Mouse (Mus musculus) adrenal gland, postnatal 25 days (tissue): Measurements from ENCODE around the gene Vps13a. TPM values are rescaled to one million over a fixed set of nuclear protein-coding genes. Genes with fewer than 3 reads are reported as not detected.
"Not testable (repeated sequence)": the region's sequence is repeated elsewhere in the genome, so short reads cannot be mapped to it uniquely, and the experiment has no call there.

Source experiments
- DNase-seq: peaks from one replicate; pipeline ENCODE4 v3.0.0; 2021; ENCODE audit warnings: mixed read lengths
- total RNA-seq: library from RNA; stranded (reverse); gene quantifications from 2 replicates; pipeline ENCODE4 v1.2.3, GENCODE M21; 2021

The Vps13a gene
- total RNA-seq, 1 experiment from 2014 or later: 42.0 TPM

DNA sequence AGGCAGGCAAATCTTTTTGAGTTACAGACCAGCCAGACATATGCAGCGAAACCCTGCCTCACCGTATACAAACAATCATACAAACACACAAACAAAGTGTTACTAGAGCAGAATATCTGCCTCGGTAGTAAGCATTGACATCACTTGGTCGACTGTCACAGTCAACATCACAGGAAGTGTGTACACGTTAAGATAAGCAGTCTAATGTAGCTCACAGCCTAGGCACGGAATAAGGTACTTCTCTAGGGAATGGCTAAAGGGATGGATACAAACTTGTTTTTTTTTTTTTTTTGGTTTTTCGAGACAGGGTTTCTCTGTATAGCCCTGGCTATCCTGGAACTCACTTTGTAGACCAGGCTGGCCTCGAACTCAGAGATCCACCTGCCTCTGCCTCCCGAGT, 23.3 kb downstream of the Vps13a start:
- DNase-seq: not testable (repeated sequence)

DNA sequence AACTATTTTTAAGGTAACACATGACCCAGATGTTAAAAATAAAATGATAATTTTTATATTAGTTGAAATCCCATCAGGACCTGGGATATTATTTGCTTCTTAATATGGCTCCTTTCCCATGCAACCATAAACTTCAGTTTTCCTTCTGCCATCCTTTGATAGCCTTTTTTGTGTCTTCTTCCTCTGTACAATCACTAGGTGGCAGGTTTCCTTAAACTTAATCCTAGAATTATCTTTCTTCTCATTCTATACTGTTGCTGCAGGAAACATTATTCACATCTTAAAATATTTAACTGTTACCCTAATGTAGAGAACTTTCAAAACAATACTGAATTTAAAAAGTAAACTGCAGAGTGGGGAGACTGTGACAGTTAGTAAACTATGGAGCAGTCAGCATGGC, 24.9 kb downstream of the Vps13a start:
- DNase-seq: no peak

DNA sequence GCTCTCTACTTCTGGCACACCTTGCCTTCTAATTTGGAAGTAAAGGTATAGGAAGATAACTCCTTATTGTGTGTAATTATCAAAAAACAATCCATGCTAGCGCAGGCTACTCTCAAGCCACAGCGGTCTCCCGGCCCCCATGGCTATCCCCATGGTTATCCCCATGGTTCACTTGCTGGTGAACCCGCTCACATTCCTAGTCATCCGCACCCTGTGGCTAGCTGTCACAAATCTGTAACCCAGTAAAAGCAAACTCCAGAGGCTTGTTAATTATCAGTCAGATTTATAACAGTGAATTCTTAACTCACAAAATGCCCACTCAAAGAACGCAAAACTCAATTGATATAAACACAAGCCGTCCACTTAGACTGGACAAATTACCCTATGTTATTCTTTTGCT, 25.5 kb downstream of the Vps13a start:
- DNase-seq: no peak

DNA sequence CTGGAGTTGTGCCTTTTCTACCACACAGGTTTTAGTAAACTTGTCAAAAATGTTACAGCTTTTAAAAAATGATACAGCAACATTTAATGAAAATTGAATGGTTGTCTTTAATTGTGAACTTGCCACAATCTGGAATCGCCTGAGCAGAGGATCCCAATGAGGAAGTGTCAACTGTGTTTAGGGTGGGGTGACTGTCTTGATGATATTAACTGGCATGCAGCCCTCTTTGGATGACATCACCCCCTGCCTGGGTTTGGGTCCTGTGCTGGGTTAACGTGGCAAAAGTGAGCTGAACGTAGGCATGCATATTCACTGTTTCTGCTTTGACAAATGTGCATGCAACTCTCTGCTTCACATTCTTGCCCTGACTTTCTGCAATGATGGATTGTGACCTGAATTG, 27.6 kb downstream of the Vps13a start:
- DNase-seq: no peak

DNA sequence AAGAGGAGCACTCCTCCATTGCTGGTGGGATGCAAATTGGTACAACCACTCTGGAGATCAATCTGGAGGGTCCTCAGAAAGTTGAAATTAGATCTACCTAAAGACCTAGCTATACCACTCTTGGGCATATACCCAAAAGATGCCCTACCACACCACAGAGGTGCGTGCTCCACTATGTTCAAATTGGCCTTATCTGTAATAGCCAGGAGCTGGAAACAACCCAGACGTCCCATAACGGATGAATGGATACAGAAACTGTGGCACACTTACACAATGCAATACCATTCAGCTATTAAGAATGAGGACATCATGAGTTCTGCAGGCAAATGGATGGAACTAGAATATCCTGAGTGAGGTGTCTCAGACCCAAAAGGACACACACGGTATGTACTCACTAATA, 43.9 kb downstream of the Vps13a start:
- no peak for DNase-seq

DNA sequence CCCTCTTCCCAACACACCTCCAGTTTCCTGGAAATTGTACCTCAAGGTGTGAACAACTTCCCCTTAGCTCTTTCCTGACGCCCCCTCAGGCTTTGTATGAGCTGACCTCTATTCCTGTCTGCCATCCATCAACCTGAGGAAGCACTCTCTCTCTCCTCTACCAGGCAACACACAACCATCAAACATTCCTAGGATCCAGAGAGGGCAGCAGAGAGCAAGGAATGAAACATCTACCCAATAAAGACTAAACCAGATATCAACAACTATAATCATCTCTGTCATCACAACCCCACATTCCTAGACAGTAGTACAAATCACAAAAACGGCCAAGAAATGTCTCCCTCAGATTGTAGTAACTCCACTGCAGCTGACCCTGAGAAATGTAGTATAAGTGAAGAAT, 52.0 kb downstream of the Vps13a start:
- DNase-seq: no peak

DNA sequence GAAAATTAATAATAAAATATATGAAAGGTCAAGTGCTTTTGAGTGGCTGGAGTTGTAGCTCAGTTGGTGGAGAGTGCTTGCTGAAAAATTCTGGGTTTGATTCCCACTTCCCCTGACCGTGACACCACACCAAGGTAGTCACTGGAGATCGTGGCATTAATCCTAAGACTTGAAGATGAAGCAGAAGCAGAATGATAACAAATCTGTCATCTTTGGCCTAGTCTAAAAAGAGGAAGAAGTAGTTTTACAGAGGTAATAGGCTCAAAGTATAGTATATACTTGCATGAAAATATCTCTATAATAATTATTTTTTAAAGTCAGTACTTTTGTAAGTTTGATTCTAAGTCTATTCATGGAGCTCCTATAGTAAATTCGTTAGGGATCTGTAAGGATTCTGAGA, 65.5 kb downstream of the Vps13a start:
- DNase-seq: no peak

DNA sequence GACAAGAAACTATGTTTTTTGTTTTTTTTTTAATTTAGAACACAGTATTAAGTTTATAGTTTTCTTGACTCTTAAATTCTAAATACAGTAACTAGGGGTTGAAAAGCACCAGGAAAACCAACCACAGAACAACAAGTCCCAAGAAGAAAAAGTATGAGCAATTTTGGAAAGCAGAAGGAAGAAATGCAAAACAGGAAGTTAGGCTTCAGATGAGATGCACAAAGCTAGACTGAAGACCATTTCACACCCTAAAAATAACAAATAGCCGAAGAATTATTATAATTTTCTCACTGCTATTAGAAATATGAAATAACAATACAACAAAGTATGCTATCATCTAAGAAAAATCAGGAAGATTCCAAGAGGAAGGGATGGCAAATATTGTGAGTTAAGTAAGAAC, 78.9 kb downstream of the Vps13a start:
- DNase-seq: no peak

DNA sequence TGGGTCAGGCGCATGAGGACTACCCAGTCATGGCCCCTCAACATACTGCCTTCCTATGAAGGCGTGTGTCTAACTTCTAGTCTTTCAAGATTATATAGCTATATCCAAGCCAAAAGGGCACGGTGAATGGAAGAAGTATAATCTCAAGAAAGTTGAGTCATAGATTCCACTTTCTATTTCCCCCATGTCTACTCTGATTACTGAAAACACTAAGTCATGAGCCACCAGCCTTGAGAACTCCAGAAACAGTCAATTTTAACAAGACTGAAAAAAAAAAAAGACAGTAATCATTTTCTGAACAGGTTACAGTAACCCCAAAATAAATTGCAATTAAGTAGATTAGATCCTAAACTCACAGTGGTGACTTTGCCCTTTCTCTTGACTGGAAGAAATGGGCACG, 95.8 kb downstream of the Vps13a start:
- no peak for DNase-seq

DNA sequence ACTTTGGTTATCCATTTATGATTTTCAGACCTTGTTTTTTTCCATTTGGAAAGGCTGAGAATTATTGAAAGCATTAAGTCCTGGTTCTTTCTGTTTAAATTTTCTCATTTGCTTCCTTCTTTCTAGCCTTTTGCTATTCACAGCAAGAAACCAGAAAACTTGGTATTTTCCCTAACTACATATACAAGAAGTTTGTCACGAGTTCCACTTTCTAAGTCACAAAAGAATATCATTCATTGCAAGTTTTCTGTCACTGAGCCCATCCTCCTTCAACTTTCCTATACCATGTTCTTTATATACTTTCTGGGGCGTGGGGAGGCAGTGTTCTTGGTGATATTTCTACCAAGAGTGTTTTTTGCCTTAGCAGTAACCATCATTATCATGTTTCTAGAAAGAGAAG, 96.5 kb downstream of the Vps13a start:
- no peak for DNase-seq

DNA sequence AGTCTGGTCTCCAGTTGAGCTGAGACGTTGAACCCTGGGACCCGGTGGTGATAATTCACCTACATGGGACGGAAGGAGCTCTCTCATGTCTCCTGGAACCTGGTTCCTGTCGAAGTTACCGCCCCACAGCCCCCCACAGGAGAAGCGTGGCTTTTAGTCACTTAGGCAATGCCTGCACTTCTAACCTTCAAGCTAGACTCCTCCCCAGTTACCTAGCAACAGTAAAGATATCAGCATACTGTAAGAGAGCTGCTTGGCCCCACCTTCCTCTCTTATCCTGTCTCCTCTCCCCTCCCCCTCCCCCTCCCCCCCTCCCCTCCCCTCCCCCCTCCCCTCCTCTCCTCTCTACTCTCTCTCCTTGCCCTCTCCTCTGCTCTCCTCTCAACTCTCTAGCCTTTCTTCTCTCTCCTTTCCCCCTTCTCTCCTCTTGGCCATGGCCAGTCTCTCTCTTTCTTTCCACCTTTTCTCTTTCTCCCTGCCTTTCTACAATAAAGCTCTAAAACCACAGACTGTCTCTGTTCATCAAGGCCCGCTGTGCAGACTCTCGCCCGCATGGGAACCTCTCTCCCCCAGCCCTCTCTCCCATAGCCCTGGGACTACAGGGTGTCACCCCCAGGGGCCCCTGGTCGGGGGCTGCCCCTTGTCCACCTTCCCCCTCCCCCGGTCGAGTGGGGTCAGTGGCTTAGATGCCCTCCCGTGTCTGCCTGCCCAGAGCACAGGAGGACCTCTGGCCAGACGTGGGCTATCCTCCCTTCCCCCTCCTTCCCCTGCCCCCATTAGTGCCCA, 154.9 kb downstream of the Vps13a start:
- DNase-seq: no peak

DNA sequence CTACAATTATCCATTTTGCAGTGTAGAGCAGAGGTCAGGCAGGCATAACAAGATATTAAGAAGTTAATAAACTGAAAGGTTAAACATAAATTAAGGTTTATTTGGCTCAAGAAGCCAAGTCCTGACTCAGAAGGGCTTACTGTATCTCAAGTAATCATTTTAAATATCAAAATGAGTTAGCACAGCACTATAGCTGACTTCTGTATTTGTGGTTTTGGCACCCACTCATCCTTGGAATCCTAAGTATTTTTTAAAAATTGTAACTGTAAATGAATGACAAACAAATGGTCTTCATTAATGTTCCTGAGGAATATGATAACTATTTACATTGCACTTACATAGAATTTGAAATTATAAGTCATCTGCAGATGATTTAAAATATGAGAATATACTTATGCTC, 155.7 kb downstream of the Vps13a start:
- DNase-seq: no peak

DNA sequence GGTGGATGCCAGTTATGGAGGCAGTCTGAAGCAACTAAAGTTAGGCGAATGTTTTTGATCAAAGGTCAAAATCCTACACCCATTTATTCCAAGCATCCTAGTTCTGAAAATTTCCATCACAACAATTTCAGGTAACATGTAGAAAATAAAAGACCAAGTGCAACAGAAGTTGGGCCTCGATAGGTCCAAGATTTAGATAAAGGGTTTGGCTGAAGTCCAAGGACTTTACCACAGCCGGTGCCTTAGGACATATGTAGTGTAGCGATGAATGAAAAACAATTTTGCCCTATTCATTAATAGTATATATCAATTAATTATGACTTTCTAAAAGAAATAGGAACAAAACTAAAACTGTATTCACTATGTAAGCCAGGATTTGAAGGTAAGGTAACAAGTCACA, 157.6 kb downstream of the Vps13a start:
- DNase-seq: no peak

DNA sequence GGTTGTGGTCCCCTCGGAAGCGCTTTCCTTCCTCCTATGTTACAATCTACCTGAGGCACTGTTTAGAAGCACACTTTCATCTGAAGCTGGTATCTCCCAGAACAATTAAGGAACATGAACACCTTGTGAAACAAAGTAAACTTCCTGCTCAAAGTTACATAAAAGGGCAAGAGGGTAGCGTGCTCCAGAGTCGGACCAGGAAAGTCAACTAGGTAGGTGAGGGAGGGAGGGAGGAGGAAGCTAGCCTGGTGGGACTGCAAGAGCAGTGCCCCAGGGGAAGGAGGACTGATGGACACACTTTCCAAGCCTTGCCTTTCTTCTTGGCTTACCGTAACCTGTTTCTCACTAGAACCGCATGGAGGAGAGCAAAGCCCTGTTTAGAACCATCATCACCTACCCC, 173.1 kb downstream of the Vps13a start:
- no peak for DNase-seq

DNA sequence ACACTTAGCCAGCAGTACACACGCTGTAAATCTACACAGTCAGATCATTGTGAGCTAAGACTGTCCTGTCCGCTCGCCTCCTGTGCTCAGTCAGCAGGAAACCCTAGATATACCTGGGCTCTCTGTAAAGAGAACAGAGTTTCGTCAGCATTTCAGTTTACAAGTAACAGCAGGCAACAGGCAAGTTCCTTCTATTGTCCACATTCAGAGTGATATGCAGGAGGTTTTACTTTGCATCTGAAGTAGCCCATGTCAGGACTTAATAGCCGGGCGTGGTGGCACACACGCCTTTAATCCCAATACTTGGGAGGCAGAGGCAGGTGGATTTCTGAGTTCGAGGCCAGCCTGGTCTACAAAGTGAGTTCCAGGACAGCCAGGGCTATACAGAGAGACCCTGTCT, 178.7 kb downstream of the Vps13a start:
- no peak for DNase-seq

DNA sequence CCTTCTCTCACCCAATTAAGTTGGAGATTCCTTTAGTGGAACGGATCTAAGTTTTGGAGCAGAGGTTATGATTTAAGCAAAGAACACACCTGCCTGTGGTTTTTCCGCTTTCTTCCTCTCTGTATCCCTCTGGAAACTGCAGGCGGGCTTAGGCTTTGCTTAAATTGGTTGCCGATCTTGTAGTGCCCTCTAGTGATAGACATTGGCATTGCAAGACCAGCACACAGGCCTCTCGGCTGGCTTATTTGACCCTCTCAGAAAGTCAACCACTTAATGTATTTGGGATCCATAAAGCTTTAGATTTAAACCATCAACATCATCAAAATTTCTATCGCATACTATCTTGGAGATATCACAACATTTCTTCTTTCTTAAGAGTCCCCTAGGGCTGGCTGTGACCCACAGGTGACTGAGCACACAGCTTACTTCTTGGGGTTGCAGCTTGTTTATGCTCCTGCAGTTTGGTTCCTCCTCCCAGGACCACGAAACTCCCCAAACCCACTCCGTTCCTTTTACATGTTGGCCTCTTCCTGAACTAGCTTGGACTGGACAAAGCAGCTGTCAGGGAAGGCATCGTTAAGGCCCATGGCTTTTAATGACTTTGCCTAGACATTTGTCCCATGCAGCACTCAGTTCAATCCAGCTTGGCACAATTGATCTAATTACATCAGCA, 181.3 kb downstream of the Vps13a start:
- peak; percentile 42 for DNase-seq

DNA sequence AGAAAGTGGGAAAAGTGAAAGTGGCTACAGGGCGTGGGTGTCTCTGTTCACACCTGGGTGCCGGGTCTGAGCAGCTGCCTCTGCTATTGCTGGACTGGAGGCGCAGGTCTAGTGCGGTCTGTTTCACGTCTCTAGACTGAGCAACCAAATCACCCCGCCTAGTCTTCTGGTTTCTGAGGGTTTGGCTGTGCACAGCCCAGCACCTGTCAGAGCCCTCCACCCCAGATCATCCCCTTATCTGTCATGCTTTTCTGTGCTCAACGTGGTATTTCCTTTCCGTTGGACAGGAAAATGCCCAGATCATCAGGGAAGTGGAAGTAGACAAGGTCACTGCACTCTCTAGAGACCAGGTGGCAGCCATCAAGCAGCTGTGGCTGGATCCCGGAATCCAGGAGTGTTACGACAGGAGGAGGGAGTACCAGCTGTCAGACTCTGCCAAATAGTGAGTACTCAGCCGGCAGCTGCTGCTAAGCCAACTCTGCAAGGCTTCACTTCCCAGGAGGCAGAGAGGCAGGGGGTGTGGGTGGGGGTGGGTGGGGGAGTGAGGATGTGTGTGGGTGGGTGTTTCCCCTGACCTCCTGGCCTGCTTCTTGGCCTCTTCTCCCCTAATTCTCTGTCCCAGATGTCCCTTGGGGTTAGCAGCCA, 182.0 kb downstream of the Vps13a start:
- DNase-seq: no peak

DNA sequence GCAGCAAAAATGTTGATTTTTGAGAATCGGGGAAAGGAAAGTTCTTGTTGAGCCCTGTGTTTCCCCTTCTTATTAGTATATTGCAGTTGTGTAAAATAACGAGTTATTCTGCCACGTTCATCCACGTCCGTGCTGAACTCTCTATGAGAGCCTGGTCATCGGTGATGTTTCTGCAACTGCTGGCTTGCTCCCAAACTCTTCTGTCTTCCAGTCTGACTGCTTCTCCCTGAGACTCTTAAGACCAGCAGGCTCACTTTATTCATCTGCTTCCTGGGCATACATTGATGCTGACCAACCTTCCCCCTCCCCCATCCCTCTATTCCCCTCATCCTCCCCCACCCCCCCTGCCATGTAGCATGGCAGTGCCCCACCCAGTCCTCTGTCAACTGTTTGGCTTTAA, 183.5 kb downstream of the Vps13a start:
- DNase-seq: no peak

DNA sequence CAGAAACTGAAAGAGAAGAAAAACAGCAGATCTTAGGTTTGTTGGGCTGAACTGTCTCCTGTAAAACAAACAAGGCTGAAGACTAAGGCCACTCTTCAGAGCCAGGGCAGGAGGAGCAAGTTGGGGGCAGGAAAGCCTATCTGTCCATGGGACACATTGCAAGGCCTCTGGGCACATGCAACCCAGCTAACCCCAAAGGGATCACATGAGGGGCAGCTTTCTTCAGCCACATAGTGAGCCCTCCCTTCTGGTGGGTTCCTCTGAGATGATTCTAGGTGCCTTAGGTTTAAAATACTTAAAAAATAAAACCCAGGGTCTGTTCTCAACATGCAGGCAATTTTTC, 186.8 kb downstream of the Vps13a start:
- DNase-seq: no peak

DNA sequence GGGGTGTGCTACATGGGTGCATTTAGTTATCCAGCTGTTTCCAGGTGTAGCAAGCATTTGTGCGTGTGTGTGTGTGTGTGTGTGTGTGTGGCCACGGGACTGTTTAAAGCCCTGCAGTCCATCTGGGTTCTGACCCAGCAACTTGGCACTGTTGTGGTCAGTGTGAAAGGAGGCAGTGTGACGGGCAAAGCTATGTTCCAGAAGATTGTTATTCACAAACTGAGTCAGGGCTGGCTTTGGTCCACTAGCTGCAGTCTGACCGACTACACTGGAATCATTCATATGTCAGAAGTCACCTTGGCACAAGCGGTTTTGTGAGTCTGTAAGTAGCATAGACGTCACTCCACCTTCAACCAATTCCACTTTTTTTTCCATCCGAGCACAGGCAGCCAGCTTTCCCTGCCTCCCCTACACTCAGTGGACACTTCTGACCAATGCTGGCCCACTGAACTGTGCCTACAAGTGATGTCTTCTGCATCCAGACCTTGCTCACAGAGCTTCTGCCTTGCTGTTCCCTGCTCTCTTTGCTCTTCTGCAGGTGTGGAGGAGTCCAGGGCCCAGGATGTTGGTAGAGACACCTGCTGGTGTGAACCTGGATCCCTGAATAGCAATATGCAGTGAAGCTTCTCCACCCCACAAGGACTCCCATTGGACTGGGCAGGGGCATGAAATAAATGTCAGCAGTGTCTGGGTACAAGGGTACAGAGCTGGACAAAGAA, 187.3 kb downstream of the Vps13a start:
- DNase-seq: peak; percentile 72

DNA sequence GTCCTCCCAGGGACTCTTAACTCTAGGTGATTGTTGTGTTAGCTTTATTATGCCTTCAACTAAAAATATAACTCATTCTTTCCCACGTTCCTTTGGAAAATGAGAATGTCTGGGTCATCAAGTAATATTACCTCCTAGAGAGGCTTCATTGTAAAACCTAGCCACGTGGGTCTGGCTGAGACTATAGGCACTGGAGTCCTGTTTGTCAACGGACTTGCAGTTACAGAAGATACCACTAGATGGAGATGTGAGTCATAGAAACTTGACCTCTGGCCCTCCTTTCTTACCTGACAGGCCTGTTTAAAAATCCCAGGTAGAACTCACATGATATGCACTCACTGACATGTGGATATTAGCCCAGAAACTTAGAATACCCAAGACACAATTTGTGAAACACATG, 195.4 kb downstream of the Vps13a start:
- DNase-seq: no peak

DNA sequence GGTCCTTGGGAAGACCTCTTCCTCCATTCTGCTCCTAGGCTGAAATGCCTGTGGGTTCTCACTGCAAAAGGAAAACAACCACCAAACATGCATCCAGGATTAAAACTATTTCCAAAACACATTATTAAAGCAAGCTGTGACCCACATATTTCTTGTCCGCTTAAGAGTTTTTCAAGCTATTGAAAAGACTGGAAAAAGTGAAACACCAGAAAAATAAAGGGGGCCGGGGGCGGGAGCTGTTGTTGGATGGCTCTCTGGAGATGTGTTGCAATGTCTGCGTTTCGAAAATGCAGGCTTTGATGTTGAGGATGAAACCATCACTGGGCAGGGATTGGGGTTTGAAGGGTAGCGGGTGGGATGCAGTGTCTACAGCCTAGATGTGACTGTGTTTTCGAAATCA, 196.2 kb downstream of the Vps13a start:
- no peak for DNase-seq

DNA sequence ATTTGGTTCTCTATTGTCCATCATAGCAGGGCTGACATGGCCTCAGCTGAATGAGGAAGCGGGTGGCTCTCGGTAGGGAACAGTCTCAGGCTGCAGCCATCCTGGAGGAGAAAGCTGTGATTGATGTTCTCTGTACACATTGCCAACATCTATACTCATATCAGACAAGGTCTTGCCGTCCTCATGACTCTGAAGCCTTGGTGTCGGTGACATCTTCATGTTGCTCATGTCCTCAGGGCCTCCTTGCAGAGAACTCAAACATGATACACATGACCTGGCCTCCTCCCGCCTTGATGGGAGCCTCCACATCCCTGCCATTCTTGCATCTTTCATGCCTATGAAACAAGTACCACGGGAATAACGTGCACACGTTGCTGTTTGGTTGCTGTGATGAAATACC, 200.2 kb downstream of the Vps13a start:
- no peak for DNase-seq
